Mouse (Mus musculus) kidney, postnatal 10 days (tissue): ENCODE measurements at regions not wholly inside any gene's neighbourhood (a gene's known extent, or its start where the extent isn't known, plus 50 kb on each side); places are given as distances from the start of the nearest gene placed in this dataset.

Source experiments
- DNase-seq: peaks from one replicate; pipeline ENCODE4 v3.0.0; 2021; ENCODE audit warnings: mixed read lengths

DNA sequence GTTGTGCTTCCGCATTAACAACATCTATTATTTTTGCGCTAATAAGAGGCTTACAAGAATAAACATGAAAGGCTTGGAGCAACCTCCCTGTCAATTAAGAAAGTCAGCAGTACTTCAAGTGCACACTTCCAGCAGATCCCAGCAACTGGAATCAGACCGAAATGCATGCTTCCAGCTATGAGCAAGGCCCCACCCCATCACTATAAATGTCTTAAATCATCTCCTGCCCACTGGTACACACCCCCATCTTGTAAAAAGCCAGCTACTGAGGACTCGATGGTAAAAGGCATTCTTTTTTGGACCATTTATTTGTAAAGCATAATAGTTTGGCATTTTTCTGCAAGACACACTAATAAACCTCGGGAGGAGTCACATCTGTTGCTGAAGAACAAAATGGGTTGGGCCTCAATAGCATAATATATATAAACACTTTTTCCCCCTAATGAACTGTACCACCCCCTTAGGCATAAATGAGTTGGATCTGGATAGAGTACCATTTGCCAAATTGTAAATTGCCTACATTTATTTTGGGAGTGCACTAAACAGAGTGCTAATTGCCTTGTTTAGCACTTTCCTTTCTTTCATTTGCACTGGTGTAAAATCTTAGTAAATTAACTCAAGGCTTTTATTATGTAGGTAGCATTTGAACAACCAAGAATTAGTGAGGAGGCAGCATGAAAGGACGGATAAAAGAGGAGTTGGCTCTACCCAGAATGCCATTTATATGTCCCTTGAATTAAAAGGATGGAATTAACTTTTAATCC is 371.8 kb downstream of the Nr2f2 start:
- DNase-seq = no peak

DNA sequence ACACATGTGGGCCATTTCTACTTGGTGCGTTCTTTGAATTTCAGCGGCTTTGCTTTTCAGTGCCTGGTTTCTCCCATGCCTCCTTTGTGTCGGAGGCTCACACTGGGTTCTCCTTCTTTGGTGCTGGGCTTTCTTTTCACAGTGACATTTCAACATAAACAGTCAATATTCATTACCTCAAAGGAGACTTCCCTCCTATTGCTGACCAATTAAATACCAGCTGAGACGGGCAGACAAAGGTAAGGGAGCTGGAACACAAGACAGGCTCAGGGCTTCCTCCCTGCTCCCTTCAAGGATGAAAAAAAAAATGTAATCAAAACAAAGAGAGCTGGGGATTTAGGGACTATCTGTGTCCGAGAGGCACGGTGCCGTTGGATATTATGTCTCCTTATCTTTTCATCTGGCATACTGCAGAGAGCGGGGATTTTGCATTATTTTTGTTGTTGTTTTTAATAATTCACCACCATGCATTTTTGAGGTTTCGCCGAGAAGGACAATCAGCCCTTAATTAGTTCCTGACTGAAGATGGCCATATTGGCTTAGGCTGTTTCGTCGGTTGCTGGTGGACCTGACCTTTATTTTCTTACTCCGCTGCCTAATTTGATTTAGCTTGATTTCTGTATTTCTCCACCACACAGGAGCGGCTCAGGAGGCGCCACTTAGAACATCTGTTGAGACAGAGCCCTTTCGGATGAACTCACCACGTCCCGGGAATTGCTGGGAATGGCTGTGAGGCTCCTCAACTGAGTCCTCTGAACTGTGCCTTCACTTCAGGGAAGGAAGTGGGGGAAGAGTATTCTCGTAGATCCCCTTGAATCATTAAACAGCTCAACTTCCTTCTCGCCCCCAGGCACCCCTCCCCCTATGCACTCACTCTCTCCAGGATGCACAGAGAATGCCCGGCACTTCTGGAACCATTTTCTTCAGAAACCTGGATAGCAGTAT is 373.9 kb downstream of the Nr2f2 start:
- peak; percentile 23 for DNase-seq

DNA sequence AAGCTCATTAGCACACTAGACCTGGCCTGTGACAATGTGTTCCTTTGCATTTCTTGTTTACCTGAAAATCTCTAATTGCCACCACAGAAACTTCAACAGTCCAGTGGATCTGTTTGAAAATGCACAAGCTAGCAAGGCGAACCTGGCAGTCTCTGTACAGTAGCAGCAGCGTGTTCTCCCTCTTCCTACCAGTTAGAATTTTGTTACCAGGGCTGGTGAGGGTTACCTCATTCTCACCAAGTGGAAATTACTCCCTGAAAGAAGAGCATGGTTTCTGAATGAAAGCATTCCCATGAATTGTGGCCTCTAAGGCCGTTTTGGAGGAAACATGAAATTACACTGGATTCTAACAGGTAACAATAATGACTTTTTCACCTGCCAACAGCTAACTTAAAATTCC is 374.6 kb downstream of the Nr2f2 start:
- DNase-seq = no peak

DNA sequence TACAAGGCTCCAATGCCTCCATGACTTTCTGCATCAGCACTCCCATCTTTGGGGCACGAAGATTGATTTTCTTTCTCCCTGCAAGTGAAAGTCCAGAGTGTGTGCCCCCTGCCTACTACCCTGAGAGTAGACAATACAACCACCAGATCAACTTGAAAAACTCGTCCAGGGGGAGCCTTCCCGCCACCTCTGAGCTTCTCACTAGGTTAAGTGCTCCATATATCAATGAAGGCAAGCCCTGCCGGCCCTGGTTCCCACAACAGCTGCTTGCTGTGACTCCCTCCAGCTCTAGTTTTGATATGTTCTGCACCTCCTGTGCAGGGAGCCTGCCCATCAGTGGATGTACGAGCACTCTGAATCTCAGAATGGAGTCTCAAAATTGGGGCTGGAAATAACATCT is 377.8 kb downstream of the Nr2f2 start:
- DNase-seq = no peak

DNA sequence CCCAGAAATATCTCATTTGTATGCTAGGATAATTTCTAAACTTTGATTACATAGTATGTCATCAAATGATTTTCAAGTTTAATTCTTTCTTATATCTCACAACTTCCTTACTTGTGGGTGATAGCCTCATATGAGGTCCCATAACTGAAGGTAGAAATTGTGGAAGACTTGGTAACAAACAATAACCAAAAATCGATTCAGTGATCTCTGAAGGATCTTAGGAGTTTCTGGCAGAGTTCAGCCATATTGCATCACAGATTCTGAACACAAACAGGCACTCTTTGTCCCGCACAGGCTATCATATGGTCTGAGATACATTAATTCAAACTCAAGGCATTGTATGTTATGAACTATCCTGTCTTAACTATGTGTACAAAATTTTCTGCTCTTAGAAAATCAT is 385.2 kb downstream of the Nr2f2 start:
- DNase-seq = no peak

DNA sequence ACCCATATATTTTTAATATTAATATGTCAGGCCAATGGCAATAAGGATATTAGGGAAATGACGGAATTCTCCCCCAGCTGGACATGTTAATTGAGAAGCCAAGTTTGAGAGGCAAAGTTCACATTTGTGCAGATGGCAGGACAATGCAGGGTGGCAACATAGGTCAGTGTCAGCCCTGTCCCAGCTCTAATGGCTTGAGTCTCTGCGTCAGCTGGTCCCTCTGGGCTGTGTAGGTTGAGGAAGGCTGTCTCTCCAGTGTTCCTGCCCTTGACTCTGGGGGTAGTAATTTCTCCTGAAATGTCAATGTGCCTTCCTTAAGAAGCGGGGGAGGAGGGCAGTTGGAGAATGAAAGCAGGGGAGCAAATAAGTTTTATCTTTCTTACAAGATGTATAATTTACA is 390.2 kb downstream of the Nr2f2 start:
- no peak for DNase-seq

DNA sequence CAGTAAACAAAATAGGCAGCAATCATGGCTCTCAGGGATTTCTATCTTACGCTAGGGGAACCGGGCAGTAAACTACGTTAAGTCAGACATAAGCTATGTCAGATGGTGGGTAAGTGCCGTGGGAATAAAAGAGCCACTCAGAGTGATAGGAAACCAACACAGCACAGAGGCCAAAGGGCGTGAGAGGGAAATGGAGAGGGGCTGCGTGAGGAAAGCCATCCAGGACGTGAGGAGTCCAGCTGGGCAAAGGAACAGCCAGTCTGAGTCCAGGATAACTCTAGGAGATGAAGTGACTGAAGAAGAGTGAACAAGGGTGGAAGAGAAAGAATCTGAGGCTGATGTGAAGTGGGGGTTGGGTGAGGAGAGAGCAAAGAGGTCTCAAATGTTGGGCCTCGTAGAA is 402.5 kb downstream of the Nr2f2 start:
- DNase-seq = no peak

DNA sequence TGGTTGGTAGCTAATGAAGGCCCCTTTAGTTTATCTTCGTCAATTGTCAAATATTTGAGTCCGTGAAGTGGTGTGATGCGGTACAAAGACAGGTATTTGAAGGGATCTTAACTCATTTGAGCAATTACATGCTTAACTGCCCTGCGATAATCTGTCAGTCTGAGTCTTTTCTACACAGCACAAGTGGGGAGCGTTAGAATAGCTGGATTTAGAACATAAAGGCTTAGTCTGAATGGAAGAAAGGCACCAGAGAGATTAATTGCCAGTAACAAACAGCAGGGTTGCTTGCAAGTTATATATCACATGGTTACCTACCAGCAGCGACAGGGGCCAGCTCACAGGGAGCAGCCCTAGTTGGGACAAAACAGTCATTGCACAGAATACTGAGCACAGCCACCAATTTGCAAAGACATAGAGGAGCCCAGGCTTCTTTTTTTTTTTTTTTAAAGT is 416.3 kb downstream of the Nr2f2 start:
- DNase-seq = no peak

DNA sequence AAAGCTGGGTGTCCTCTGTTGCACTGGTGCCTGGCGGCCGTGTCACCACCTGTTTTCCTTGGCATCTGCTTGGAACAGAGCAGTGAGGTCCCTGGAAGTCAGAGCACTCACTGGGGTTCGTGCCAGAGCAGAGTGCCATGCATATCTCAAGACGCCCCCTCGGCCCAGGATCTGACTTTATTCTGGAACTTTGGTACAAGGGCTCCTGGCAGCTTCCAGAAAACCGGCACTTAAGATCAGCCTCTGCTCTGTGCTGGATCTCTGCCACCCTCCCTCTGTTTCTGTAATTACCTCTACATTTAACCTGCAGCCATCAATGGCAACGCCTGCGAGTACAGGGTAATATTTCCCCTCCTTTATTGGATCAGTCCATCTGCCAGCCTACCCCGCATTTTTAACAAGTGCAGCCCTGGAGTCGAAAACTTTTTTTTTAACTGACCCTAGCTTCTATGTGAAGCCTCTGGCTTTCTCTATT is 416.9 kb downstream of the Nr2f2 start:
- DNase-seq = peak; percentile 15

DNA sequence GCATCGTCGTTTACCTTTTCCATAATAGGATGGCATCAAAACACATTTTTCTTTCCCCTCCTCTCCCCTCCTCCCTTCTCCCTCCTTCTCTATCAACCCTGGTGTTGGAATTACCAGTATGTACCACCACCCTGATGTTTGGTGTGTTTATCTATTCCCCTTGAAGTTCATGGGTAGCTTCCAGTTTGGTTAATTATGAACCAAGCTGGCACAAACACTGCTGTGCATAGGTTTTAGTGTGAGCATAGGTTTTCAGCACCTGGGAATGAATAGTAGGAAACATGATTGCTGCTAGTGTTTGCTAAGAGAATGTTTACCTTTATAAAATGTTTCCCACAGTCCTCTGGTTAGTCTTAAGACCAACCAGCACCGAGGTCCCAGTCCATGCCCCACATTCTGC is 420.1 kb downstream of the Nr2f2 start:
- DNase-seq = no peak

DNA sequence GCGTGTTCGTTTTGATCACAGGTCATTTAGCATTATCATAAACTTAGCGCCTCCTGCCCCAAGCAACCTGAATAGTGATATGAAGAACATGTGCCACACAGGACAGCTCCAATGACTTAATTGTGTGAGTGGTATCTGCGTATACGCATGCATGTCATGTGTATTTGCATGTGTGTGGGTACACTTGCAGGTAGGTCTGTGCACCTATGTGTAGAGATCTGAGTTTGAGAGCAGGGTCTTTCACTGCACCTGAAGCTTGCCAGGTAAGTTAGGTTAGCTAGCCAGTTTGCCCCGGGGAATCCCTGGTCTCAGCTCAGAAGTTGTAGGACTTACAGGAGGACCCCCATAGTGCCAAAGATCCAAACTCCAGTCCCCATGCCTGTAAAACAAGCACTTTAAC is 424.7 kb downstream of the Nr2f2 start:
- no peak for DNase-seq

DNA sequence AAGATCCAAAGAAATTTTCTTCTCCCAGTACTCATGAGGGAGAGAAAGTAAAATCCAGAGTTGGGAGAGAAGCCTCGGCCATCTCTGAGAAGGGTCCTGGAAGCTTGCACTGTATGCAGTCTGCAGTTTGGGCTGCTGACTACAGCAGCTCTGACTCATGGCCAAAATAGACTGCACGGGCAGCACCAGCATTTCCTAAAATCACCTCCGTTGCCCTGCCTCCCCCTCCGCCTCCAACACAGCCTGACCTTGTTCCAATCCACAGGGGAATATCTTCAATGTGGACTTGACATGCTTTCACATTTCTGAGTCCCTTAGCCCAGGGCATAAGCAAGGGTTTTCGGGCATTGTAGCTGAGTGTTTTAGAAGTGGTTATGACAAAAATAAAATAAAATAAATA is 441.3 kb downstream of the Nr2f2 start:
- DNase-seq = no peak

DNA sequence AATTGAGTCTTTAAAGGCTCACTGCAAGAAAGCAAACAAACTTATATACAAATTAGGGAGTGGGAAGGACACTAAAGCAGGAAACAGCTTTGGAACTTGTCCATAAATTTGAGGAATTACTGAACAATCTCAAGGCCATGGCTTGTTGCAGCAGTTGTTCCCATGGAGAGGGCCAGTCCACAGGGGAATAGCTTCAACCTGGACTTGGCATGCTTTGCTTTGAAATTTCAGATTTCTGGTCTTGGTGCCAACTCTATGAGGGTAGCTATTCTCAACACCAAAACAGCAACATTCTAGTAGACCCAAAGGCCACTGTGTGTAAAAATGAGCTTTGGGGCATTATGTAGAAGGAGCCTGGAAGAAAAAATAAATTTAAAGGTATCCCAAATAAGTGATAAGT is 442.0 kb downstream of the Nr2f2 start:
- no peak for DNase-seq

DNA sequence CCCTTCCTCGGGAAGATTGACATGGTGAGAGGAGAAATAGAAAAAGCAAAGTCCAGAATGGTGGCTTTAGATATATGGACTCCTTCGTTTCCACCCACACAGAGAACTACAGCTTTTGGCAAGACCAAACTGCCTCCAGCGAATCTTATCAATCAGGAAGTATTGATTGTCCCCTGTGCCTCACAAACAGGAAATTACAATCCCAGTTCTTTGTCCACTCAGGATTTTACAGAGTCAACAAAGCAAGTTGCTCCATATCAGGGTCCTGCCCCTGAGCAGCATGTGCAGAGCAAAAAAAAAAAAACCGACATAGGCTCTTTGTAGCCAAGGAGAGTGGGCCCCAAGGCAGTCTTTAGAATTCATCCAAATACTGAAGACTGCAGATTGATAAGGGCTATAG is 454.8 kb downstream of the Nr2f2 start:
- DNase-seq = no peak

DNA sequence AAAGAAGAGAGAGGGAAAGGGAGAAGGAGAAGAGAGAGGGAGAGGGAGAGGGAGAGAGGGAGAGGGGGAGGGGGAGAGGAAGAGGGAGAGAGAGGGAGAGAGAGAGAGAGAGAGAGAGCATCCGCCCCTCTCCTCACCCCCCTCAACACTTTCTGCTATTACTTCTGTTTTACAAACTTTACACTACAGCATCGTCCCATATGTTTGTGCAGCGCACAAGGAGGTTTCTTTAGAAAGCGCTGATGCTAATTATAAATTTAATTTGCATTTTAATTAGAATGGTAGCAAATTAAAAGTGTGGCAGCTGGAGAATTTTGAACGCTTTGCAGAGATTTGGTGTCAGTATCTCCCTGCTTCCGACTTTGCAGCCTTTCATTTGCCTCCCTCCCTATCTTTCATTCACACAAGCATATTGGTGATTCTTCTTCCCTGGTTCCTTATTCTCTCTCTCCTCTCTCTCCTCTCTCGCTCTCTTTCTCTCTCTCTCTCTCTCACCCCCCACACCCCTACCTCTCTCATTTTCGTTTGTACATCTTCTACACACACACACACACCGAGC is 476.0 kb downstream of the Nr2f2 start:
- DNase-seq = no peak

DNA sequence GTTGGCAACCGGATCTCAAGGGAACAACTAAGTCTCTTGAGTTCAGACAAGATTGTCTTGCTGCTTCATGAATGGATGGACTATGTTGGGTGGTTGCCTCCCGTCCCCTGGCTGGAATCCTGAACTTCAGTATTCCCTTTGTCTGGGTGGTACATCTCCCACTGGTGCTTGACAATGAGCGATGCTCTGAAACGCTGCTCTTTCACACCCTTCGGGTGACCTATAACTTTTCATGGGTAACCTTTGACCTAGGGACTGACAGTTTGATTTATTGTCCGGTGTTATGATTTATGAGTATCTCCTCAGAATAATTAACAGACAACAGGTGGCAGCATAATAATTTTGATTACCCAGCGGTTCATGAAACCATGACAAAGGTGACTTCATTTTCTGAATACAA is 478.3 kb downstream of the Nr2f2 start:
- no peak for DNase-seq

DNA sequence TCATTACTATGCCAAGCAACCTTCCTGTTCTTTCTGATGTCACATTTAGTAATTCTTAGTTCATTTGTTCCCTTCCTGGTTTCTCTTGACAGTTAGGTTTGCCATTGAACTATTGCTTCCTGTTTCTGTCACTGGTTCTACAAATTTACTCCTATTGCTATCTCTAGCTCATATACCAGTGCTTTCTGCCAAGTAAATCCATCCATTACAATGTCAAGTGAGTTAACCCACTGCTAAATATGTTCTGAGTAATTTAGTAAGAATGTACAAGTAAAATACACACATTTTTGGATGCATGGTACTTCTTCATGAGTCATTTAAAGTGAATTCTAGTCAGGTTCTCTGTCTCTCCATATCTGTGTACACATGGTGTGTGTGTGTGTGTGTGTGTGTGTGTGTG is 489.5 kb downstream of the Nr2f2 start:
- DNase-seq = no peak

DNA sequence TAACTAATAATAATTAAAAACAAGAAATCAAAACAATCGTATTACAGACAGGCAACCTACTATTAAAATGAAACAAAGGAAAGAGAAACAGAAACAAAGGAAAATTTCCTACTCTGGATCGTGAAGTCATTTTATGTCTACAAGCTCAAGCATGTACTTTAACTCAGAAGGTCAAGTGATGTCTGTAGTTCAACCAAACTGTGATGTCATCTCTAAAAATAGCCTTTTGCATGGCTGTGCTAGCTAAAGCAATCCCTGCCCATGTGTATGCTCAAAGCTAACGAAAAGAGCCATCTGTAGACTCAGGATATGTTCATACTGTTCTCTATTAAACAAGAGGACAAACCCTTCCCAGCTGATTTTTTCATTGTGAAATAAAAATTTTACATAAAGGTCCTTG is 500.7 kb downstream of the Nr2f2 start:
- no peak for DNase-seq

DNA sequence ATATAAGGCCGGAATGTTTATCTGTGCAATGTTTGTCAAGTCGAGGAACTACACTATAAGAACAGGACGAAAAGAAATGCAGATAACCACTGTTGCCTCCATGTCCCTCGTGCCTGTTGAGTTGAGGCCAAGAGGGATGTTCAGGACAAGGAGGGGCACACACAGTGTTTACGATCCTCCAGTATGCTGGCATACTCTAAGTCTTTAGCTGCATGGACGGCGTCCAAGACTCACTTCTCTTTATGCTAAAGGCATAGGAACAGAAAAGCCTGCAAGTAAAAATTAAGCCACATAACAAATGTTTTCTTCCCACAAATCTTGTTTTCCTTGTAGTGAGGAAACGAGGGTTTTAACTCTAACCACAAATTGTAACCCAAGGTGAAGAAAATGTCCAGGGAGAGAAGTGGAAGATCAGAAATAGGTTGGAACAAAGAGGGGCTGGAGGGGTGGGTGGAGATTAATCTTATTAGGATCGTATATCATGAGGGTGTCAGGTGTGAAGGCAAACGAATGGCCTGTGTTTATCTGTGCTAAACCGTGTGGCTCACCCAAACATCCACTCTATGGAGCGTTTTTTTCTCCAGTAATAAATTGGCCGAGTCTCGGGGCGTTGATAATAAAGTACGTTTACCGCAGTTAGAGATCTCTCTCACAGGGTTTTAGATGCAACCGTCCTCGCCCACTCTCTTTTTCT is 521.8 kb downstream of the Nr2f2 start:
- no peak for DNase-seq

DNA sequence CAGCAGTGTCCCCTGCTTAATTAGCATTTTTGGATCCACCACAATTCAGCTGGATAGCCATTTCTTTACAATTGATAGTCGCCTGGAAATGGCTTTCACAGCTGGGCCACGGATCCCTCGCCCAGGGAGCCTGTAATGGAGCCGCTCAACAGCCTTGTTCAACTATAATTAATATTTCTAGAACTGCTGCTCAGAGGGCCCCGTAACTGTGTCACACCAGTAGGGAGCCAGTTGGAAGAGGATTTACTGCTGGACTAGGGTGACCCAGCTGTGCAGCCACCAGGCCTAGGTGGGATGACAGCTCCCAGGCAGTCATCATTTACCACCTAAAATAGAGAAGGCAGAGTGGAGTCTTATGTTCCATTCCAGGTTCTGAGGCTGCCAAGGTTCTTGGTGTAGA is 529.2 kb downstream of the Nr2f2 start:
- DNase-seq = no peak

DNA sequence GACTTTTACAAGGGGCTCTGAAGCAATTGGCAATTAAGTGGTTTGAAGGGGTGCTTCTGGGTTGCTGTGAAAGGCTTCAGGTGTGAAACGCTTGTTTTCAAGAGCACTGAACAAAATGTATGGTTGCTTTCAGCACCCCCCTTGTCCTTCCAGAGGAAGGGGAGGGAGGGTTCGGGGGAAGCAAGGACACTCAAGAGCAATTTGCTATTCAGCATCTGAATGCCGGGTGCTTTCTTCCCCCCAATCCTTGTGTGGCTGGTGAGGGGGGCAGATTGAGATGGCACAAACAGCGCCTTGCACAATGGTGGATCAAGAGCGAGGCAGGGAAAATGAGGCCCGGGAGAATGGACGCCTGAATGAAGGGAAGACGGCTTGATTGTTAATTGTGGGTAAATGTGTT is 539.3 kb downstream of the Nr2f2 start:
- DNase-seq = no peak

DNA sequence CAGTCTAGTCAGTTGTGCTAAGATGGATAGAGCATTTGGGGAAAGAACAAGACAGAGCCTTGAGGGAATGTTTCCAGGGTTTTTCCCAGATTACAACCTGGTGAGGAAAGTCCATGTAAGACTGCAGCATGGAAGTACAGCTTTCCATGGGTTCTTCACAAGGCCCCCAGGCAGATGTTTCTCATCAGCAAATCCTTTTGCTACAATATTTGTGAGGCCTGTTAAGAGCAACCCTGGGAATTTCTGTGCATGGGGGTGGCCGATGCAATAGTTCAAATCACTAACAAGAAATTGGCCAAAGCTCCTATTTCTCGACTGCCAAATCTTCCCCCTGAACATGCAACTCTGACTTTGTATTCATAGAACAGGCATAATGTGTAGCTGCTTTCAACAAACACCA is 546.0 kb downstream of the Nr2f2 start:
- no peak for DNase-seq

DNA sequence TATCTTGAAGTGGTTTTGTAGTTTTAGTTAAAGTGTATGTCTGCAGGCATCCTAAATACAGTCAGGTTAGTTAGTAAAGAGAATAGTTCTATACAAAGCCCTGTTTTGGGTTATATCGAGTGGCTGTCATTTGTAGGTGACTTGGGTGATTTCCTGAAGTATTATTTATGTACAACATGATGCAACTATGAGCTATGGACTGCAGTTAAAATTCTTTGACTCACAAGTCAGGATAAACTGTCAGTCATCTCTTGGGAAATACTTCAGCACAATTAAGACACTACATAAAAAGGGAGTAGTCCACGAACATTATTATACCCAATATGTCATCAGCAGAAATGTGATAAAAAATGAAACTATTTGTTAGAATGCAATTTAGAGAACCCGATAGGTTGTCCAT is 554.2 kb downstream of the Nr2f2 start:
- DNase-seq = no peak
